Mouse (Mus musculus) liver, adult 2 months (tissue): Measurements from ENCODE around the gene Pdcd4. TPM values are rescaled to one million over a fixed set of nuclear protein-coding genes. Genes with fewer than 3 reads are reported as not detected.

Source experiments
- DNase-seq: peaks from one replicate; pipeline ENCODE4 v3.0.0-alpha.2; 2011; ENCODE audit warnings: low read depth, low spot score; ENCODE audit errors: extremely low read depth
- H3K27ac ChIP-seq: fragments of 200-500 bp; replicated peaks from 2 replicates; pipeline ENCODE4 v1.5.1; 2012; ENCODE audit warnings: low read depth, mild to moderate bottlenecking, control low read depth, inconsistent platforms, low read length; ENCODE audit not compliant: insufficient read depth
- H3K27me3 ChIP-seq: fragments of 200-500 bp; 2 replicates; pipeline ENCODE4 v1.6.1; 2012; ENCODE audit warnings: mild to moderate bottlenecking, moderate library complexity, low read length, inconsistent platforms; ENCODE audit not compliant: control insufficient read depth, insufficient read depth
- H3K36me3 ChIP-seq: fragments of 200-500 bp; 2 replicates; pipeline ENCODE4 v1.6.1; 2012; ENCODE audit warnings: low read length, inconsistent platforms; ENCODE audit not compliant: control insufficient read depth, insufficient read depth
- H3K4me1 ChIP-seq: fragments of 200-500 bp; 2 replicates; pipeline ENCODE4 v1.6.1; 2011; ENCODE audit warnings: low read length; ENCODE audit not compliant: control insufficient read depth, insufficient read depth
- H3K4me3 ChIP-seq: fragments of 200-500 bp; 2 replicates; pipeline ENCODE4 v1.5.1; 2011; ENCODE audit warnings: low read depth, mild to moderate bottlenecking, control low read depth, low read length, moderate library complexity; ENCODE audit not compliant: insufficient read depth
- H3K79me2 ChIP-seq: fragments of 200-500 bp; 2 replicates; pipeline ENCODE4 v1.6.1; 2012; ENCODE audit warnings: inconsistent platforms, mild to moderate bottlenecking, low read length, moderate library complexity; ENCODE audit not compliant: control insufficient read depth, insufficient read depth
- H3K9ac ChIP-seq: fragments of 200-500 bp; 2 replicates; pipeline ENCODE4 v1.6.1; 2012; ENCODE audit warnings: low read depth, mild to moderate bottlenecking, control low read depth, inconsistent platforms, low read length
- CTCF ChIP-seq: fragments of 200-500 bp; IDR thresholded peaks from 2 replicates; pipeline ENCODE4 v1.5.1; 2011; ENCODE audit warnings: low read depth, low read length, control low read depth
- POLR2A ChIP-seq: fragments of 200-500 bp; IDR thresholded peaks from 2 replicates; pipeline ENCODE4 v1.6.1; 2011; ENCODE audit warnings: low read length, control low read depth; ENCODE audit not compliant: insufficient read depth; ENCODE audit errors: extremely low read depth
- WGBS: fragments of 180-500 bp; shearing (Covaris S2); methylation state at CpG from one replicate; pipeline ENCODE4 v1.1.7; 2018; 5-methylcytosine and 5-hydroxymethylcytosine counted together
- polyA plus RNA-seq: library from polyadenylated mRNA; depleted of rRNA; stranded (reverse); fragments of >200 nt; gene quantifications from 2 replicates; pipeline ENCODE4 v1.2.3, GENCODE M21; 2012; rRNA removed
- total RNA-seq: library from RNA; depleted of rRNA; stranded (reverse); fragments of >200 nt; gene quantifications from 2 replicates; pipeline ENCODE4 v1.2.3, GENCODE M21; 2014; rRNA removed

Gene Pdcd4
- total and polyA plus RNA-seq, 2 experiments = 17.8 to 92.5 TPM

- DNase-seq = peak; percentile 18
- 79% methylated on average over 10 of the region's 10 CpGs for WGBS
- H3K9ac ChIP-seq = no peak overlapping the region
- no peaks in the 10 kb centered on the region for H3K36me3 ChIP-seq
- no peak overlapping the region for H3K27ac ChIP-seq
- no peaks in the 10 kb centered on the region for H3K27me3 ChIP-seq
- peaks cover 14% of the 10 kb centered on the region; the same call in 1 of the 2 replicates for H3K79me2 ChIP-seq
- no peaks in the 10 kb centered on the region; the same call in 1 of the 2 replicates for H3K4me1 ChIP-seq
- TF ChIP-seq POLR2A (no peak), CTCF (no peak)
- H3K4me3 ChIP-seq = no peak overlapping the region
These were observed 73.0 kb downstream of the Pdcd4 start for GRCm38 (mm10) chr19:53964910-53965633.

- H3K4me1 ChIP-seq = no peaks in the 10 kb centered on the region; the same call in 1 of the 2 replicates
- H3K79me2 ChIP-seq = peaks cover 14% of the 10 kb centered on the region; the same call in 1 of the 2 replicates
- no peak overlapping the region for H3K4me3 ChIP-seq
- TF ChIP-seq POLR2A = no peak
- TF ChIP-seq CTCF = no peak
- WGBS = 84% methylated on average over 3 of the region's 3 CpGs
- no peak overlapping the region for H3K27ac ChIP-seq
- no peak overlapping the region for H3K9ac ChIP-seq
- H3K27me3 ChIP-seq = no peaks in the 10 kb centered on the region
- H3K36me3 ChIP-seq = no peaks in the 10 kb centered on the region
- no peak for DNase-seq
These were observed 77.2 kb downstream of the Pdcd4 start for GRCm38 (mm10) chr19:53969226-53969625.

GRCm38 (mm10) chr19:53971938-53972337 is 79.9 kb downstream of the Pdcd4 start:
- H3K27ac ChIP-seq = no peak overlapping the region
- no peak for TF ChIP-seq POLR2A
- no peak for TF ChIP-seq CTCF
- peaks cover 3% of the 10 kb centered on the region; the same call in 1 of the 2 replicates for H3K4me1 ChIP-seq
- H3K36me3 ChIP-seq = no peaks in the 10 kb centered on the region
- peaks cover 20% of the 10 kb centered on the region; the same call in 1 of the 2 replicates for H3K79me2 ChIP-seq
- no peak overlapping the region for H3K4me3 ChIP-seq
- no peak overlapping the region for H3K9ac ChIP-seq
- H3K27me3 ChIP-seq = no peaks in the 10 kb centered on the region
- WGBS = 86% methylated on average over 7 of the region's 7 CpGs
- no peak for DNase-seq

- DNase-seq = no peak
- Histone ChIP-seq H3K27ac (no peak overlapping the region), H3K9ac (no peak overlapping the region), H3K27me3 (no peaks in the 10 kb centered on the region), H3K79me2 (peaks cover 20% of the 10 kb centered on the region; the same call in 1 of the 2 replicates), H3K4me3 (no peak overlapping the region), H3K4me1 (peaks cover 3% of the 10 kb centered on the region; the same call in 1 of the 2 replicates), H3K36me3 (no peaks in the 10 kb centered on the region)
- TF ChIP-seq CTCF = no peak
- no peak for TF ChIP-seq POLR2A
- 81% methylated on average over 1 of the region's 1 CpGs for WGBS
These were observed 81.6 kb downstream of the Pdcd4 start for GRCm38 (mm10) chr19:53973656-53974055.

Other genes starting within 250 kb of the Pdcd4 start
- gene Rbm20, start 214.9 kb upstream of the Pdcd4 start, total RNA-seq = 1.7 and 1.8 TPM in 2 replicates
- gene Rbm20, start 214.9 kb upstream of the Pdcd4 start, polyA plus RNA-seq = 0.31 and 0.45 TPM in 2 replicates
- gene Shoc2, start 52.1 kb downstream of the Pdcd4 start, total RNA-seq = 21.8 and 24.1 TPM in 2 replicates
- gene Shoc2, start 52.1 kb downstream of the Pdcd4 start, polyA plus RNA-seq = 8.5 and 9.7 TPM in 2 replicates
- 18.7 and 19.7 TPM in 2 replicates for gene Bbip1, start 52.4 kb downstream of the Pdcd4 start, total RNA-seq
- gene Bbip1, start 52.4 kb downstream of the Pdcd4 start, polyA plus RNA-seq = 3.0 and 3.8 TPM in 2 replicates
- gene Adra2a, start 151.9 kb downstream of the Pdcd4 start, total RNA-seq = not detected in 2 replicates
- gene Adra2a, start 151.9 kb downstream of the Pdcd4 start, polyA plus RNA-seq = 0.07 TPM in 1 of 2 replicates, not detected in the other